Mouse (Mus musculus) heart, postnatal 0 days (tissue): Measurements from ENCODE around the gene Myo18b.

Source experiments
- CTCF ChIP-seq: IDR thresholded peaks from 2 replicates; pipeline ENCODE4 v1.5.1; 2016; ENCODE audit warnings: antibody characterized with exemption, control low read depth, low read depth
- EP300 ChIP-seq: IDR thresholded peaks from 2 replicates; pipeline ENCODE4 v1.6.1; 2016; ENCODE audit warnings: antibody characterized with exemption, low read depth

DNA sequence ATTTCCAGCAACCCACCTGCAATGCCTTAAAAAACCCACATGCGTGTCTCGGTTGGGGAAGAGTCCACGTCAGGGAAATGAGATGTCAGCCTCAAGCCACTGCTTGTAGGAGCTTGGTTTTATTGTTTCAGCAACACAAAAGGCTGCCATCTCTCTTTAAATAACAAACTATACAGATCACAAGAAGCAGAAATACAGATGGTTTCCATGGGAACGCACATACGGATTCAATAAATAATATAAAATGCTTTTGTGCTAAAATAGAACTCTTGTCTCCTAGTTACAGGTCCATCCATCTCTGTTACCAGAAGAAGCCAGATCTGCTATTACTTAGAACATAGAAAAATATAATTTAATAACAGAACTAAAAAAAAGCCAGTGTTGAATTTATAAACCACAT, 14.2 kb upstream of the Myo18b start:
- no peak for TF ChIP-seq CTCF
- no peak for TF ChIP-seq EP300
